8 mouse cellular contexts compared by ENCODE assay signal in genomic region chr5:65696821-65697485, GRCm38 (mm10). TPM values are rescaled to one million over a fixed set of nuclear protein-coding genes. Genes with fewer than 3 reads are reported as not detected.
DNase-seq lines count a peak whose midpoint lies in the region; ATAC-seq and TF ChIP-seq lines count a peak whose summit lies in the region.

No protein-coding gene starts in this region.

- TF ChIP-seq CTCF in bone marrow, adult 2 months (IDR thresholded peaks at IDR 0.05; ENCODE audit: control insufficient read depth, insufficient read depth, low read length) = peak; percentile 62
- peak; percentile 84 for TF ChIP-seq CTCF in midbrain, postnatal 0 days (IDR thresholded peaks at IDR 0.05)

- DNase-seq in 416B (ENCODE audit: low read depth) = peak; percentile 88
- DNase-seq in heart, adult 9 months (ENCODE audit: low spot score in 2 of 2) = peak; percentile 70 to 80
- peak; percentile 84 for DNase-seq in kidney, adult 9 months
- DNase-seq in midbrain, postnatal 0 days (ENCODE audit: low spot score) = peak; percentile 87
- peak; percentile 78 to 82 for DNase-seq in spleen, postnatal 10 days (ENCODE audit: low spot score in 2 of 2)

- no peak for ATAC-seq in embryonic facial prominence, embryonic 15.5 days (ENCODE audit: insufficient number of reproducible peaks, low FRiP score, low TSS enrichment, low read depth)
- no peak for ATAC-seq in limb, embryonic 15.5 days (ENCODE audit: insufficient number of reproducible peaks, low FRiP score, low TSS enrichment, low read depth)
- ATAC-seq in midbrain, postnatal 0 days (ENCODE audit: low FRiP score) = peak; percentile 29; the same call in 1 of the 2 replicates

- 1% methylated on average over 58 of the region's 58 CpGs for WGBS in bone marrow, adult 2 months
- WGBS in embryonic facial prominence, embryonic 15.5 days = under 1% methylated on average over 58 of the region's 58 CpGs
- WGBS in limb, embryonic 15.5 days = under 1% methylated on average over 58 of the region's 58 CpGs
- WGBS in midbrain, postnatal 0 days = 1% methylated on average over 56 of the region's 58 CpGs

- H3K27ac ChIP-seq in bone marrow, adult 2 months (ENCODE audit: control insufficient read depth, insufficient read depth, low read depth, low read length, poor library complexity) = peak overlapping the region; percentile 99
- H3K27ac ChIP-seq in embryonic facial prominence, embryonic 15.5 days (replicated peaks) = peak overlapping the region; percentile 97
- peak overlapping the region; percentile 99 for H3K27ac ChIP-seq in limb, embryonic 15.5 days
- peak overlapping the region; percentile 80 for H3K27ac ChIP-seq in midbrain, postnatal 0 days (ENCODE audit: low read depth, low read length)

- H3K4me3 ChIP-seq in bone marrow, adult 2 months (replicated peaks; ENCODE audit: control insufficient read depth, low read depth, low read length) = peak overlapping the region; percentile 74
- peak overlapping the region; percentile 95 for H3K4me3 ChIP-seq in embryonic facial prominence, embryonic 15.5 days (replicated peaks)
- H3K4me3 ChIP-seq in limb, embryonic 15.5 days = peak overlapping the region; percentile 92
- peak overlapping the region; percentile 98 for H3K4me3 ChIP-seq in midbrain, postnatal 0 days (ENCODE audit: low read depth, low read length)

- peak overlapping the region; percentile 60 for H3K4me2 ChIP-seq in embryonic facial prominence, embryonic 15.5 days (replicated peaks)
- H3K4me2 ChIP-seq in limb, embryonic 15.5 days = peak overlapping the region; percentile 51
- H3K4me2 ChIP-seq in midbrain, postnatal 0 days (ENCODE audit: low read depth, low read length, poor library complexity, severe bottlenecking) = peak overlapping the region; percentile 58

- H3K36me3 ChIP-seq in embryonic facial prominence, embryonic 15.5 days = peaks cover 12% of the 10 kb centered on the region; the same call in 1 of the 2 replicates
- H3K36me3 ChIP-seq in limb, embryonic 15.5 days = peaks cover 14% of the 10 kb centered on the region
- H3K36me3 ChIP-seq in midbrain, postnatal 0 days (ENCODE audit: insufficient read depth, low read length) = no peaks in the 10 kb centered on the region

- H3K4me1 ChIP-seq in bone marrow, adult 2 months (ENCODE audit: control insufficient read depth, insufficient read depth, low read length) = peaks cover 4% of the 10 kb centered on the region
- H3K4me1 ChIP-seq in embryonic facial prominence, embryonic 15.5 days = peaks cover 19% of the 10 kb centered on the region
- H3K4me1 ChIP-seq in limb, embryonic 15.5 days = peaks cover 21% of the 10 kb centered on the region
- peaks cover 5% of the 10 kb centered on the region; the same call in 1 of the 2 replicates for H3K4me1 ChIP-seq in midbrain, postnatal 0 days (ENCODE audit: insufficient read depth, low read length)

- H3K27me3 ChIP-seq in embryonic facial prominence, embryonic 15.5 days = no peaks in the 10 kb centered on the region
- no peaks in the 10 kb centered on the region for H3K27me3 ChIP-seq in limb, embryonic 15.5 days
- H3K27me3 ChIP-seq in midbrain, postnatal 0 days (ENCODE audit: insufficient read depth, low read length) = no peaks in the 10 kb centered on the region

- no peak for TF ChIP-seq POLR2A in bone marrow, adult 2 months (IDR thresholded peaks at IDR 0.05; ENCODE audit: borderline replicate concordance, control insufficient read depth, low read depth, low read length)

- H3K9me3 ChIP-seq in embryonic facial prominence, embryonic 15.5 days (replicated peaks) = no peaks in the 10 kb centered on the region
- no peaks in the 10 kb centered on the region for H3K9me3 ChIP-seq in limb, embryonic 15.5 days
- H3K9me3 ChIP-seq in midbrain, postnatal 0 days (ENCODE audit: low read length) = no peaks in the 10 kb centered on the region

- peak overlapping the region; percentile 99 for H3K9ac ChIP-seq in embryonic facial prominence, embryonic 15.5 days
- peak overlapping the region; percentile 99 for H3K9ac ChIP-seq in limb, embryonic 15.5 days
- H3K9ac ChIP-seq in midbrain, postnatal 0 days (replicated peaks; ENCODE audit: low read length, poor library complexity, severe bottlenecking) = peak overlapping the region; percentile 86

RNA-seq across cellular contexts. Expression of gene Pds5a, which starts 1.1 kb away (rescaled TPM):
- 61.1 and 72.3 TPM in 2 replicates for polyA plus RNA-seq in bone marrow, adult 2 months (2011; ENCODE audit: insufficient read depth, insufficient read length, low replicate concordance, missing spikeins)
- 57.4 and 61.2 TPM in 2 replicates for polyA plus RNA-seq in embryonic facial prominence, embryonic 15.5 days (2015; fragmentation: Nextera tagmentation; extraction: Ambion mirVana)
- 44.2 and 54.2 TPM in 2 replicates for polyA plus RNA-seq in limb, embryonic 15.5 days (2015; fragmentation: Nextera tagmentation; extraction: Ambion mirVana)
- total RNA-seq in midbrain, postnatal 0 days (2014; rRNA removed) = 66.5 and 78.7 TPM in 2 replicates
- 16.5 and 21.2 TPM in 2 replicates for polyA plus RNA-seq in midbrain, postnatal 0 days (2015; fragmentation: Nextera tagmentation; extraction: Ambion mirVana)
